Mouse (Mus musculus): ENCODE measurements around the gene Glrp1.
A peak's percentile ranks its signal among the peaks of the same experiment; 100 is the strongest.

Glrp1 gene

GRCm38 (mm10) chr1:88462484-88462883, 47.4 kb downstream of the Glrp1 start:
- DNase-seq (ENCODE audit: low read depth, low spot score): no peak

- DNase-seq (ENCODE audit: low read depth, low spot score): no peak
These were observed 48.8 kb downstream of the Glrp1 start for GRCm38 (mm10) chr1:88461096-88461495.

- no peak for DNase-seq (ENCODE audit: low read depth, low spot score)
These were observed 50.2 kb downstream of the Glrp1 start for GRCm38 (mm10) chr1:88459655-88460054.

- no peak for DNase-seq (ENCODE audit: low read depth, low spot score)
These were observed 50.7 kb downstream of the Glrp1 start for GRCm38 (mm10) chr1:88459196-88459595.

GRCm38 (mm10) chr1:88456451-88457072, 53.3 kb downstream of the Glrp1 start:
- peak; percentile 28 for DNase-seq (ENCODE audit: low read depth, low spot score)

- no peak for DNase-seq (ENCODE audit: low read depth, low spot score)
These were observed 54.1 kb downstream of the Glrp1 start for GRCm38 (mm10) chr1:88455761-88456160.

- DNase-seq (ENCODE audit: low read depth, low spot score): no peak
These were observed 55.2 kb downstream of the Glrp1 start for GRCm38 (mm10) chr1:88454703-88455102.

- DNase-seq (ENCODE audit: low read depth, low spot score): no peak
These were observed 57.7 kb downstream of the Glrp1 start for GRCm38 (mm10) chr1:88452198-88452597.

- DNase-seq (ENCODE audit: low read depth, low spot score): no peak
These were observed 59.2 kb downstream of the Glrp1 start for GRCm38 (mm10) chr1:88450668-88451067.

Data from retina, postnatal 7 days (tissue).